Mouse (Mus musculus) lung, embryonic 14.5 days (tissue): ENCODE measurements around the gene Nradd. TPM values are rescaled to one million over a fixed set of nuclear protein-coding genes. Genes with fewer than 3 reads are reported as not detected.

ENCODE experiments used
- ATAC-seq: fragments of 200-750 bp; cut with Nextera tagmentation; 2 replicates; pipeline ENCODE4 v1.8.0; 2017; ENCODE audit warnings: mild to moderate bottlenecking, moderate TSS enrichment, moderate library complexity; ENCODE audit not compliant: insufficient read depth
- DNase-seq: peaks from one replicate; pipeline ENCODE4 v3.0.0-alpha.2; 2015
- H3K27ac ChIP-seq: fragments of 300-500 bp; sonication (generic); 2 replicates; pipeline ENCODE4 v1.5.1; 2014; ENCODE audit warnings: low read depth, mild to moderate bottlenecking, moderate library complexity
- H3K27me3 ChIP-seq: fragments of 300-500 bp; sonication (generic); 2 replicates; pipeline ENCODE4 v1.6.1; 2014; ENCODE audit warnings: low read length, control low read depth; ENCODE audit not compliant: insufficient read depth
- H3K36me3 ChIP-seq: fragments of 300-500 bp; sonication (generic); 2 replicates; pipeline ENCODE4 v1.6.1; 2014; ENCODE audit warnings: control low read depth; ENCODE audit not compliant: insufficient read depth
- H3K4me1 ChIP-seq: fragments of 300-500 bp; sonication (generic); 2 replicates; pipeline ENCODE4 v1.6.1; 2014; ENCODE audit warnings: antibody characterized with exemption, control low read depth; ENCODE audit not compliant: insufficient read depth
- H3K4me2 ChIP-seq: fragments of 300-500 bp; sonication (generic); 2 replicates; pipeline ENCODE4 v1.6.1; 2014; ENCODE audit warnings: mild to moderate bottlenecking
- H3K4me3 ChIP-seq: fragments of 300-500 bp; sonication (generic); 2 replicates; pipeline ENCODE4 v1.5.1; 2014; ENCODE audit warnings: low read depth, low read length
- H3K9ac ChIP-seq: fragments of 300-500 bp; sonication (generic); 2 replicates; pipeline ENCODE4 v1.6.1; 2014
- H3K9me3 ChIP-seq: fragments of 300-500 bp; sonication (generic); 2 replicates; pipeline ENCODE4 v1.6.1; 2016; ENCODE audit warnings: low read depth, low read length, control low read depth
- CTCF ChIP-seq: IDR thresholded peaks from 2 replicates; pipeline ENCODE4 v1.5.1; 2016; ENCODE audit warnings: antibody characterized with exemption, low read depth
- WGBS: fragments of 180-500 bp; shearing (Covaris S2); extraction: QIAGEN DNeasy Blood & Tissue Kit; methylation state at CpG from one replicate; pipeline ENCODE4 v1.1.7; 2014; 5-methylcytosine and 5-hydroxymethylcytosine counted together
- polyA plus RNA-seq: library from polyadenylated mRNA; unstranded; fragments of >200 nt; fragmentation: Nextera tagmentation; extraction: Ambion mirVana; gene quantifications from 2 replicates; pipeline ENCODE4 v1.2.1, GENCODE M21; 2014

Gene Nradd
- polyA plus RNA-seq, 1 experiment from 2014 or later = 29.9 TPM

- Histone ChIP-seq H3K27ac (peak overlapping the region; percentile 40; the same call in 1 of the 2 replicates), H3K9ac (no peak overlapping the region), H3K36me3 (no peaks in the 10 kb centered on the region), H3K4me1 (0 out of 2 replicates have a peak, but pooled peaks cover 3% of the 10 kb centered on the region), H3K4me3 (no peak overlapping the region), H3K27me3 (no peaks in the 10 kb centered on the region), H3K9me3 (no peaks in the 10 kb centered on the region), H3K4me2 (peak overlapping the region; percentile 35; the same call in 1 of the 2 replicates)
- peak; percentile 40; the same call in 1 of the 2 replicates for ATAC-seq
- DNase-seq = no peak
- TF ChIP-seq CTCF = no peak
- 52% methylated on average over 8 of the region's 8 CpGs for WGBS
These were observed 42.1 kb upstream of the Nradd start for GRCm38 (mm10) chr9:110666374-110666773.

GRCm38 (mm10) chr9:110665912-110666311, 41.7 kb upstream of the Nradd start:
- Histone ChIP-seq H3K4me1 (0 out of 2 replicates have a peak, but pooled peaks cover 3% of the 10 kb centered on the region), H3K27me3 (no peaks in the 10 kb centered on the region), H3K9me3 (no peaks in the 10 kb centered on the region), H3K4me3 (no peak overlapping the region), H3K36me3 (no peaks in the 10 kb centered on the region), H3K4me2 (peak overlapping the region; percentile 35; the same call in 1 of the 2 replicates), H3K27ac (peak overlapping the region; percentile 52; the same call in 1 of the 2 replicates), H3K9ac (no peak overlapping the region)
- TF ChIP-seq CTCF = no peak
- ATAC-seq (peak; percentile 54; the same call in 1 of the 2 replicates), DNase-seq (peak; percentile 65)
- 18% methylated on average over 4 of the region's 4 CpGs for WGBS

- peaks cover 6% of the 10 kb centered on the region; the same call in 1 of the 2 replicates for H3K4me1 ChIP-seq
- no peak overlapping the region for H3K9ac ChIP-seq
- no peak for TF ChIP-seq CTCF
- no peak overlapping the region for H3K27ac ChIP-seq
- DNase-seq (no peak), ATAC-seq (no peak)
- no peak overlapping the region for H3K4me3 ChIP-seq
- H3K36me3 ChIP-seq = peaks cover 4% of the 10 kb centered on the region; the same call in 1 of the 2 replicates
- no peaks in the 10 kb centered on the region for H3K27me3 ChIP-seq
- no peaks in the 10 kb centered on the region for H3K9me3 ChIP-seq
- WGBS = 77% methylated on average over 1 of the region's 1 CpGs
- no peak overlapping the region for H3K4me2 ChIP-seq
These were observed 38.6 kb upstream of the Nradd start for GRCm38 (mm10) chr9:110662844-110663243.

GRCm38 (mm10) chr9:110660856-110661612, 36.8 kb upstream of the Nradd start:
- Histone ChIP-seq H3K36me3 (peaks cover 4% of the 10 kb centered on the region; the same call in 1 of the 2 replicates), H3K4me1 (peaks cover 9% of the 10 kb centered on the region; the same call in 1 of the 2 replicates), H3K27me3 (no peaks in the 10 kb centered on the region), H3K27ac (no peak overlapping the region), H3K9ac (no peak overlapping the region), H3K9me3 (no peaks in the 10 kb centered on the region), H3K4me3 (no peak overlapping the region), H3K4me2 (no peak overlapping the region)
- no peak for TF ChIP-seq CTCF
- 65% methylated on average over 7 of the region's 7 CpGs for WGBS
- no peak for ATAC-seq
- DNase-seq = no peak

- Histone ChIP-seq H3K4me1 (peaks cover 11% of the 10 kb centered on the region; the same call in 1 of the 2 replicates), H3K27ac (no peak overlapping the region), H3K27me3 (0 out of 2 replicates have a peak, but pooled peaks cover under 1% of the 10 kb centered on the region), H3K36me3 (peaks cover 4% of the 10 kb centered on the region; the same call in 1 of the 2 replicates), H3K9ac (no peak overlapping the region), H3K9me3 (no peaks in the 10 kb centered on the region), H3K4me3 (no peak overlapping the region), H3K4me2 (no peak overlapping the region)
- no peak for TF ChIP-seq CTCF
- DNase-seq = no peak
- 76% methylated on average over 2 of the region's 2 CpGs for WGBS
- ATAC-seq = no peak
These were observed 36.0 kb upstream of the Nradd start for GRCm38 (mm10) chr9:110660208-110660607.

- H3K36me3 ChIP-seq = peaks cover 4% of the 10 kb centered on the region; the same call in 1 of the 2 replicates
- no peaks in the 10 kb centered on the region for H3K9me3 ChIP-seq
- TF ChIP-seq CTCF = no peak
- H3K4me2 ChIP-seq = no peak overlapping the region
- H3K9ac ChIP-seq = no peak overlapping the region
- ATAC-seq = no peak
- H3K27ac ChIP-seq = no peak overlapping the region
- 0 out of 2 replicates have a peak, but pooled peaks cover 4% of the 10 kb centered on the region for H3K27me3 ChIP-seq
- 86% methylated on average over 12 of the region's 12 CpGs for WGBS
- no peak overlapping the region for H3K4me3 ChIP-seq
- no peak for DNase-seq
- peaks cover 11% of the 10 kb centered on the region for H3K4me1 ChIP-seq
These were observed 35.3 kb upstream of the Nradd start for GRCm38 (mm10) chr9:110659521-110659920.

- H3K9ac ChIP-seq = peak overlapping the region; percentile 74
- TF ChIP-seq CTCF = no peak
- H3K27ac ChIP-seq = no peak overlapping the region; the same call in 1 of the 2 replicates
- H3K4me2 ChIP-seq = peak overlapping the region; percentile 66
- peaks cover 4% of the 10 kb centered on the region; the same call in 1 of the 2 replicates for H3K36me3 ChIP-seq
- no peaks in the 10 kb centered on the region for H3K9me3 ChIP-seq
- peaks cover 16% of the 10 kb centered on the region for H3K27me3 ChIP-seq
- no peak for DNase-seq
- ATAC-seq = no peak
- WGBS = 77% methylated on average over 13 of the region's 13 CpGs
- H3K4me1 ChIP-seq = peaks cover 13% of the 10 kb centered on the region
- H3K4me3 ChIP-seq = peak overlapping the region; percentile 67
These were observed 33.3 kb upstream of the Nradd start for GRCm38 (mm10) chr9:110657474-110658078.
